Mouse (Mus musculus) spleen, adult 2 months (tissue): ENCODE results near the gene AA986860.

Experiments
- CTCF ChIP-seq: fragments of 200-500 bp; IDR thresholded peaks from 2 replicates; pipeline ENCODE4 v1.5.1; 2011; ENCODE audit warnings: mild to moderate bottlenecking, inconsistent platforms; ENCODE audit not compliant: insufficient read depth, insufficient read length, insufficient replicate concordance; ENCODE audit errors: extremely low read depth
- POLR2A ChIP-seq: fragments of 200-500 bp; IDR thresholded peaks from 2 replicates; pipeline ENCODE4 v1.6.1; 2011; ENCODE audit warnings: low read depth, low read length, inconsistent platforms

GRCm38 (mm10) chr1:130710283-130711080, 21.3 kb upstream of the AA986860 start:
- TF ChIP-seq POLR2A (no peak), CTCF (no peak)
